Mouse (Mus musculus) embryo, embryonic 10.5 days (tissue): ENCODE measurements at regions not wholly inside any gene's neighbourhood (a gene's known extent, or its start where the extent isn't known, plus 50 kb on each side); places are given as distances from the start of the nearest gene placed in this dataset.
"Not testable (repeated sequence)": the region's sequence is repeated elsewhere in the genome, so short reads cannot be mapped to it uniquely, and the experiment has no call there.

ENCODE experiments used
- DNase-seq: peaks from one replicate; pipeline ENCODE4 v3.0.0-alpha.2; 2015; ENCODE audit warnings: low spot score

DNA sequence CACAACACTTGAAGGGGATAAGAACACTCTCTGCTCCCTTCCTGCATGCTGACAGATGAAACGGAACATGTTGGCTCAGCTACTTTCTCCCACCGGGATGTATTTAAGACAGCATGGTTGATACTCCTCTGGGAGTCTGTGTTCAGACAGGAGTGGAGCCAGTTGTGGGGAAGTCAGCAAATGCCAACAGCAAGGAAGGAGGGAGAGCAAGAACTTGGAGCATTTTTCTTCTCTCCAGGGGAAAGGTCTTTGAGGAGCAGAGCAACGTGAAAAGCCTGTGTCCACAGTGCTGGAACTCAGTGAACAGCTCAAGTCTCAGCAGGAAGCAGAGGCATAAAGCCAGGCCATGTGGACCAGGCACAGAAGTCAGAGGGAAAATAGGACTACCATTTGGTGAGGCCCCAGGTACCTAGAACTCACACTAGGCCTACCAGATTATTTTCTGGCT is 188.8 kb upstream of the Dmac1 start:
- DNase-seq, result no peak

DNA sequence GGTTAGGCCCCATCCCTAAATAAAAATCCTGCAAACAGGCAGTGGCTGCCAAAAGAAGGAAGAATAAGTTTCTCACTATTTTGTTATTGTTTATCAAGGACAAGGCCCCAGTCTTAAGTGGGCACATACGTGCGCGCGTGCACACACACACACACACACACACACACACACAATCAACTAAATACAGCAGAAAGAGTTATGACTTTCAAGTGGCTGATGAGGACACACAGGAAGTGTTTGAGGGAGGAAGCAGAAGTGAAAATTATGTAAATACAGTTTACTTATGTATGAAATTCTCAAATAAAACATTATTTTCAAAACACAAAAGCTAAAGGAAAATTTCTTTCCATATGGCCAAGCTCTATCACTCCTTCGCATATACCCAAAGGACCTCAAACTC is 185.5 kb upstream of the Dmac1 start:
- DNase-seq, result no peak

DNA sequence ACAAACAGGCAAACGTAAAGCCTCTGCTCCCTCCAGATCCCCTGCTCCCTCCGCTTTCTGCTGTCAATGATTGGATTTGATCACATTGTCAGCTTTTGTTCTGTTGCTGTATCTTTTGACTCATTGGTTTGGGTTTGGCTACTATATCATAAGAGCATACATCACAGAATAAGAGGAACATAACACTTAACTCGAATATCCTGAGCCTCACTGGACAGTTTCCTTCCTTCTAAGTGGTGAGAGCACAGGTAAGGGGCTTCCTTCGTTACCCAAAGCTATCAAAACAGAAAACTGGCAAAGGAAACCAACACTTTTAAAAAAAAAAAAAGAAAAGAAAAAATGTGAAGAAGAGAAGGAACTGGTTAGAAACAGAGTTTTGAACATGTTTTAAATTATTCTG is 171.4 kb upstream of the Dmac1 start:
- DNase-seq, result no peak

- no peak for DNase-seq
Observed at GRCm38 (mm10) chr4:75423296-75423695, 145.2 kb upstream of the Dmac1 start.

DNA sequence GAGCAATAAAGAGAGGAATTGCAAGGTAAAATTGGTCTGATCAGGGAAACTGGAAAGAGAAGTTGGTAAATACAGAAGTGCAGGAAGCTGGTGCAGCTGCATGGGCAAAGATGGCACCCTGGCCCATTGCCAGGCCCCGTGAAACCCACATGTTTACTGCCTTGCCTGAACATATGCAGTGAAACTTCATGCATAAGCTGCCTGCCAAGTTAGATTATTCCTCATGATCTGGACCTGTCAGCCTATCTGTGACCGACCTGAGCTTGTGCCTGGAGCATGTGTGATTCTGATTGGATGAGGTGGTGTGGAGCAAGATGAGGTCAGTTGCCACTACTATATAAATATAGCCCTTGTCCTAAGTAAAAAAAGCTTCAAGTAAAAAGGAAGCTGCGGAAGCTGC is 122.6 kb upstream of the Dmac1 start:
- DNase-seq, result not testable (repeated sequence)

GRCm38 (mm10) chr4:75394992-75395391 is 116.9 kb upstream of the Dmac1 start:
- DNase-seq, result no peak

GRCm38 (mm10) chr4:75394264-75394663 is 116.2 kb upstream of the Dmac1 start:
- no peak for DNase-seq

DNA sequence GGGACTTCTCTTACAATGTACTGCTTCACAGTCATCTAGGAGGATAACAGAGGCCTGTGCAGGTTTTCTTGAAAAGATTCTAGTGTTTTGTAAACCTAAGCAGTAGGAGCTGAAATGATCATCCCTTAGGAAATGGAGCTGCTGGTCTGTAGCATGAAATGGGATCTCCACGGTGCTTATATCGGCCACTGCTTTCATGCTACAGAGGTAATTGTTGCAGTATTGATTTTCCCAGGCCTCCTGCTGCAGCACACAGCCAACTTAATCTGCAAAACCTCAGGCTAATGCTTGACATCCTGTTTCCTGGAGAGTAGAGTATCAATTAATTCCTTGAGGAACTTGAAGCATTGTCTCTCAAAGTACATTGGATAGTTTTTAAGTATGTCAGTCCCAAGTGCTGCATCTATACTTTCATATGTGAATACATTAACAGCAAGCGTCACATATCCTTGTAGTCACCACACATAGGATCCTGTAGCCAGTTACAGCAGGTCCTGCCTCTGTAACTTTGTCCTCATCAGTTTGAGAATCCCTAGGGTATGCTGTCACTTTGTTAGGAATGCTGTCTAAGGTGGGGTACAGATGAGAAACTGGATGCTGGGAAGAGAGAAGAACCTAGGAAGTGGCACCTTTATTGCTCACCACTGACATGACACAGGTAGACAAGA is 108.3 kb upstream of the Dmac1 start:
- DNase-seq, result peak; percentile 4

DNA sequence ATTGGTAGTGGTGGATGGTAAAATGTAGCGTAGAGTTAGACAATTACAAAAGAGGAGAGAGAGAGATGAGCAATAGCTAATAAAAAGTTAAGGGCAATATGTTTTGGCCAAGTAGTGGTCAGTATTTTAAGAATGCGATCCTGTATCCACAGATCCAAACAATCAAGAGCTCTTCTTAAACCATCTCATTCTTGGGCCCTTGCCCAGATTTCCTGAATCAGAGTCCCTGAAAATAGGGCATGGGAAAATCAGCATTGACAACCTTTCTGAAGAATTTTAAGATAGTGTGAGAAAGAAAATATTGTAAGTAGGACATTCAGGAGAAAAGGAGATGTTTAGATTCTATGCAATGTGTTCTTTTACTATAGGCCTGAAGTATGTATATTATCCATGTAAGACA is 81.4 kb upstream of the Dmac1 start:
- no peak for DNase-seq

DNA sequence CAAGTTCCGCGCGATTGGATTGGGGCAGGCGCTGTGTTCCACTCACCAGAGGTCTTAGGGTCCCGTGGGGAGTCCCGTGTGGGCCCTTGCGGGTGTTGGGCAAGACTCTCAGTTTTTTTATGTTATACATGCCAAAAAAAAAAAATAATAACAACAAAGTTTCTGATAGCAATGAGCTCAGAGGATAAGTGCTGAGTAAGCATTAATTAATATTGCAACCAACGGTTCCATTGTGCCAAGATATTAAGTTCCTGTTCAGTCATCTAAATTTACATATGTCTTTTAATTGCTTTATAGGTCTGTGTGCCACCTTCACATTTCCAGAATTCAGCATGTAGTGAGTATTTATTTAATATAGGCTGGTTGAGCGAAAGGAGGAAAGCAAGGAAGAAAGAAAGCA is 77.5 kb upstream of the Dmac1 start:
- no peak for DNase-seq

DNA sequence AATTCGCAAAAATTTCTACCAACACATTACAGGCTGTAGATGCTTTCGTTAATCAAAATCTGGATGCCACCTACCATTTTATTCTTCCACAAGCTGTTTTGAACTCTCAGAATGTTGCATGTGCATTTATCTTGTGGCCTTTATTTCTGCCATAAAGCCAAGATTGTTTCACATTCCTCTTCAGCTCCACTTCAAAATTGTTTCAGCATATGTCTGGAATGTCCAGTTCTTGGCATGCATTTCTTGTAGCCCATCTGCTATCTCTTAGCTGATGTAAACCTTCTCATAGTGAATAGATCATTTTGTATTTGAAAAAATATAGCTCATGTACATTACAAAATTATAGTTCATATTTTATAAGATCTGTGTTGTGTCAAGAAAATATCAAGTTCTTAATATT is 56.4 kb upstream of the Dmac1 start:
- no peak for DNase-seq

DNA sequence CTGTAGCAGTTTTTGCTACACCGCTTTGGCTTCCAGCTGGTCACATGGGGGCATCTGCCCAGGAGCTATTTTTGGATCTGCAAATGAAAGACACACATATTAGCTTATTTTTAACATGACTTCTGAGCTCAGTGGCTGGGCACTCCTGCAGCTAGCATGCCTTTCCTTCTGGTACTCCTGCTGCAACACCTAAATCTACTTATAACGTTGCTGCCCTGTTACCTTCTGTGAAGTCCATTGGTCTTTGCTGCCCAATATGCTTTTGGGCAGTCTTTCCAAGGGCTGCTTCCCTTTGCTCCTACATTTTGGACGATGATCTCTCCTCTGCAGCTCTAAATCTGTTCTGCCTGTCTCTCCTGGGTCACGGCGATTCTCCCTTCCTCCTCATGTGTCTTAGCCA is 54.7 kb upstream of the Dmac1 start:
- no peak for DNase-seq

DNA sequence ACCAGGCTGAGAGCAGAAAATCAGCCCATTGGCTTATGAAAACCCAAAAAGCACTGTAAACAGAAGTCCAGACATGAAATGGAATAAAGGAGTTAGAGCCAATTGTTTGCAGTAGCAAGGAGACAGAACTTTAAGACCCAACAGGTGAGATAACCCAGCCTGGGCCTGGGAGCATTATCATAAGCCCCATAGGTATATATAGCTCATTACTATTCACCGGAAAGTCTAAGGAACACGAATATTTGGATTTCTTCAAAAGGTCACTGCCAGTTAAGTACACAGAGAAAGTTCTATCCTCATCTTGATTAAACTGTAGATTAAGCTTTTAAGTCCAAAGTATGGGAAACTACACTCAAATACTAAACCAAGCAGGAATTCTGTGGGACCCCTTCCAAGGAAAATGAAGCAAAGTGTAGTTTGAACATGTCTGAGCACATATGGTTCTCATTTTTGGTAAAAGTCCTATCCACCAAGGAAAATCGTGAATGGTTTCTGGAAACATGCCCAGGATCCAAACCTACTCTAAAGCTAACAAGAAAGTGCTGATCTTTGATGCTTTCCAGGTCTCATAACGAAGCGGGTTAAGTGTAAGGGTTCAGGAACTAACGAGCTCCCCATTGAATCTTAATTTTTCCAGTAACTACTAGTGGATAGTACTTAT is 51.5 kb upstream of the Dmac1 start:
- DNase-seq, result peak; percentile 5
